Mouse (Mus musculus) frontal cortex, postnatal 14 days (tissue): ENCODE results near the gene Abhd16a.

Experiments used
- DNase-seq, 2 experiments: peaks; one replicate each; pipeline ENCODE4 v3.0.0; 2022; ENCODE audit warnings: low spot score in 2 of 2

Gene Abhd16a

DNA sequence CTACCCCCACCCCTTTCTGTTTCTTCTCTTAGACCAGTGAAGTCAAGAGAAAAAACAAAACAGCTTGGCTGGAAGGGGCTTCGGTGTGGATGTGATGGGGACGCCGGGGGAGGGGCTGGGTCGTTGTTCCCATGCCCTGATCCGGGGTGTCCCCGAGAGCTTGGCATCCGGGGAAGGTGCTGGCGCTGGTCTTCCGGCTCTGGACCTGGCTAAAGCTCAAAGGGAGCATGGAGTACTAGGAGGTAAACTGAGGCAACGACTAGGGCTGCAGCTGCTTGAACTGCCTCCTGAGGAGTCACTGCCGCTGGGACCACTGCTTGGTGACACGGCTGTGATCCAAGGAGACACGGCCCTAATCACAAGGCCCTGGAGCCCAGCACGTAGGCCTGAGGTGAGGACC, 29.0 kb upstream of the Abhd16a start:
- no peak for DNase-seq

DNA sequence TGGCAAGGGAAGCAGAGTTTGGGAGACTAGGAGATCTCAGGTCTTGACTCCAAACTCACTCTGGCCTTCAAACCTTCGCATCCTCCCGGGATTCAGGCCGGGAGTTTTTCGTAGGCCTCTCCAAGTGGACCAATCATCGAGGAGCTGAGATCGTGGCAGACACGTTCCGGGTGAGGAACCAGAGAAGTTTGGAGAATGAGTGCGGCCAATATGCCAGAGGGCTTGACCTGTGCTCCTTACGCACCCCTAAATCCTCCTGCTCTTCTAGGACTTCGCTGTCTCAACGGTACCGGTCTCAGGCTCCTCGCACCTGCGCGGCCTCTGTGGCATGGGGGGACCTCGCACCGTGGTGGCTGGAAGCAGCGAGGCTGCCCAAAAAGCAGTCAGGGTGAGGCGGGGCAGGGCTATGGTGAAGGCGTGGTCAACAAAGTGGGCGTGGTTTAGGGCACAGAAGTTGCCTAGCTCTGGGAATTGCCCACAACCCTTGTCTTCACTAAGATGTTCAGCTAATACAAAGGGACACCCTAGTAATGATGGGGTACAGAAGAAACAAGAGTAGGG, 28.2 kb upstream of the Abhd16a start:
- DNase-seq: no peak

DNA sequence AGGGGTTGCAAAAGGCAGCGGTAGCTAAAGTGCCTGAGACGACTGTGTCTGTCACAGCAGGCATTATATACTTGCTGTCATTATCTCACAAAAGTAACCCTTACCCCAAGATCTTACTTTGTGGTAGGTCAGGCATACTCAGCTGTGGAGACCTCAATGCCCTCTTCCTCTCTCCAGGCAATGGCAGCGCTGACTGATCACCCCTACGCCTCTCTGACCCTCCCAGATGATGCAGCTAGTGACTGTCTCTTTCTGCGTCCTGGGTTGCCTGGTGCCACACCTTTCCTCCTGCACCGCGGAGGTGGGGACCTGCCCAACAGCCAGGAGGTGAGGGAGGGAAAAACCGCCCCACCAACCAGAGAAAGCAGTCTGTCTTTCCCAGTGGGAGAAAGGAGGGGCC, 27.8 kb upstream of the Abhd16a start:
- no peak for DNase-seq

DNA sequence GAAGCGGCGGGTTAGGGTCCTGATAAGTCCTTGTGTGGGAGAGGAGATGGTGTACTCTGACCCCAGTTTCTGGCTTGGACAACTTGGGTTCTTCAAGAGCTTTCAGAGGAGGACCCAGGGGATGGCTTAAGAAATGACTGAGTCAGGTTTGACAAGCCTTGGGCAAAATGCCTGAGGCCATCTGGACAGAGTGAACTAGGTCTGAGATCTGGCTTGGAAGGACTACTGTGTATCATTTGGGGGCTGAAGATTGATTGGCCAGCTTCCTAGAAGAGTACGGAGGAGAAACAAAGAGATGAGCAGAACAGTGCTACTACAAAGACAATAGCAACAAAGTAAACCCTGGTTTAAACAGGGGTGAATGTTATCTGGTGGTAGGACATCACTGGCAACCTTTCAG, 25.6 kb upstream of the Abhd16a start:
- DNase-seq: no peak

DNA sequence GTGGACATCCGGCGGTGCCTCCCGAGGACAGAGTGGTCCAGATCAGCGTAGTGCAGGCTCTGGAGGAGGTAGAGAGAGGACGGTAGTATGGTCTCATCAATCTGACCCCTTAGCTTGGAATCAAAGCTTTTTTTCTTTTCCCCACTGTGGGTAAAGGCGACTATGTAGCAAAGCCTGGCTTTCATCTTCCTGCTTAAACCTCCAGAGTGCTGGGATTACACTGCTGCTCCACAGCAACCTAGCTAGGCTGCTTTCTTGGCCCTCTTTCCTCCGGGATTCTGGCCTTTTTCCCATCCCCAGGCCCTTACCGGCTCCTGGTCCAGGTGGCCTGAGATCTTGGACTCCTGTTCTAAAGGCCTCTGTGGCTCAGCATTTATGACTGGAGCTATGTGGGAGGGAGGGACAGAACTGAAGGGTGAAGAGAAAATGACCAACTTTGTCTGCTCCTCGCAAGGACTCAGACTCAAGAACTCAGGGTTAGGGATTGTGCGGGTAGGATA, 24.6 kb upstream of the Abhd16a start:
- DNase-seq: no peak

DNA sequence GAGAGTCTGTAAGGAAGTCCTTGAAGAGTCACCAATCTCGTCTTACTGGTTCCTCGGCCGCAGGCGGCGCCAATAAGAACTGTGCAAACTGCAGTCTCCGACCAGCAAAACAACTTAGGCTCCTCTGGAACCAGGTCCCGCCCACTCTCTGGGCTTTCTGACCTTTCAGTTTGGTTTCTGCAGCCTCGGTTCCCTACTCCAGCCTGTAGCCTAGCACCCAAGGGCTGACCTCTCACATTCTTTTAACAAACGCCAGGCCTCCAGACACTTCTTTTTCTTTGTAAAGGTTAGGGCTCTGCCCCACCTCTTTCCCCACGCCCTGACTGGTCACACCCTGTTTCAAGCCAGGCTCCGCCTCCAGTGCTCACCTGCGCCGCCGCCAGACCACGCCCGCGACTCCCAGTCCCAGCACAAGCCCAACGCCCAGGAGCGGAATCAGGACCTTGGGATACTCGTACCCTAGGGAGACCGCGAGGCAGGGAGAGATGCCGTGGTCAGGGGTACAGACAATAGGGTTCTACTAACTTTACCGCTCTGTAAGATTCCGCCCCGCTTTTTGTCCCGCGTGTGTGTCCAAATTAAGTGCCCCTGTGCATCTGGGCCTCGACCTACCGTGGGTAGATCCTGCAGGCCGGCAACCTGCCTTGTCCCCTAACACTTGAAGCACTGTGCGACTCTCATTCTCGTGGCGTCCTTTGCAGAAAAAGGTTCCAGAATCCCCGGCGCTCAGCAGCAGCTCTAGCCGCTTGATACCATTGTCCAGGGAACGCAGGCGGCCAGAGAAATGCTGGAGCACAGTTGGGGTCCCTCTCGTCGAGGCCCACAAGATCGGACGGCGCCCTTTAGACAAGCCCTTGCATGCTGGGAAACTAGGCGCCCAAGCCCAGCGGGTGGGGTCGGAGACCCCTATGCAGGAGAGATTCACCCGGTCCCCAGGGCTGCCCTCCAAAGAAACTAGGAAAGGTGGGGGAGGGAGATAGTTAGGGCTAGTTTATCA, 23.8 kb upstream of the Abhd16a start, which contains the start of gene Ly6g6c:
TSS of gene Ly6g6c (plus strand) at position 438 of the 997 bp plus-strand sequence.
- no peak for DNase-seq

DNA sequence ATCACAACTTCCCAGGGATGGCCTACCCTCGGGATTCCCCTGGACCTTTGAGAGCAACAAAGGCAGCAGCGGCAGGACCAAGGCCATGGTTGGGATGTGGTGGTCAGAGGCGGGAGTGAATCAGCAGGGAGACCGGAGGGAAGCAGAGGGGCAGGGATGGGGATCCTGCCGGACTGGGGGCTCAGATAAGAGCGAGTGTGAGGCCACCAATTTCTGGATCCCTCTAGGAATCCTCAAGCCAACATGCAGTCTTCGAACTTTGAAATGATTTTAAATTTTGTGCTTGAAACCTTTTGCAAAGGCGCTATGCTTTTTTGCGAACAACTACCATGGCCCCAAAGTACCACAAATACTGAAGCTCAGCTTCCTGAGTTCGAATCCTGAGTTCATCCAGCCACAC, 23.0 kb upstream of the Abhd16a start, which contains the start of gene Mpig6b:
TSS of gene Mpig6b (minus strand) at position 101 of the 400 bp plus-strand sequence.
- no peak for DNase-seq

DNA sequence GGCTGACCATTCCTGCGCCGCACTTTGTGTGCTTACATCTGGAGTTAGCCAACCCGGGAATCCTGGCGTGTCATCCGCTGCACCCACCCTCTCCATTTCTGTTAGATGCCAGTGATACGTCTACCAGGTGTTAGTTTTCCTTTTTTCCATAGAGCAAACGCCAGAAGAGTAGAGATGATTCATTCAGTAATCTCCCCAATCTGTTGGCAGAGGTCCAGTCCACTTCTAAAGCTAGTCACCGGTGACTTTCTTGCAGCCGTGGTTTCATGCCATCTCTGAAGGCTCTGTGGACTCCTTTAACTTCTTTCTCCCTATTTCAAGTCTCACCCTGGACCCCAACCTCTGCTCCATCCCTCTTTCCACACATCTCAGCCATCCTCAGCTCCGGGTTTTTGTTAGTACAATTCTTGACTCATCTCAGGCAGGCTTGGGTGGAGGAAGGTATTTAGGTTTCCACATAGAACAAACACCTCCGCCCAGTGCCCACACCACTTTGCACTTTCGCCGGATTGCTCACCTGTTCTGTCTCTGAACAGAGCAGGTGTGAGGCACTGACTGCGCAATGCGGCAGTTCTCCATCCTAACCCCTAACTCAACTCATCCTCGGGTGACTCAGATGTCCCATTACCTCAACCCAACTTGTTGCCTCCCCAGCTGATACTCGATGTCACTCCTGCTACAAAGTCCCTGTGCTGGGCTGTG, 20.7 kb upstream of the Abhd16a start:
- DNase-seq: no peak

DNA sequence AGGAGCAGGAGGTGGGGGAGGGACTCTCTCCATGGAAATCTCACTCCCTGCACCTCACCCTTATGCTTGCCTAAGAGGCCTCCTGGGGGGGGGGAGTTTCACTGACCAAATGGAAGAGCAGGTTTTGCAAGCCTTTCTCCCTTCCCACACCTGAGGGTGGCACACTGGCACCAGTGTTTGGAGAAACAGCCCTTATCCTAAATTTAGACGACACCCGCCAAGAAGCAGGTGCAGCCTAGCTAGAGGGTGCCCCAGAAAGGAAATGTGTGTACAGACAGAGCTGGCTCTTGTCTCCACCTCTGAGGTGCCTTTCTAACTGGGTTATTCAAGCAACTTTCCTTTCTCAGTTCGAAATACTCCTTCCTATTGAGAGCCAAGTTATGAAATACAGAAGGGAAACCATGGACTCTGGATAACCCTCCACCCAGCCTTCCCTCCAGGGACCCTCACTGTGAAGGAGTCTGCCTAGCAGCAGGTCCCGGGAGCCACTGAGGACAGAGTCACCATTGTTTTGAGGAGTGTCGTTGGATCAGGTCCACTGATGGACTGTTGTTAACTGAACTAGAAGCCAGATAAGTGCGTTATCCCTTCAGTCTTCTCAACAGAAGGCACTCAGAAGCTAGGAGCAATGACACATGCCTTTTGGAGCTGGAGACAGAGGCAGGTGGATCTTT, 18.4 kb upstream of the Abhd16a start:
- DNase-seq: no peak

DNA sequence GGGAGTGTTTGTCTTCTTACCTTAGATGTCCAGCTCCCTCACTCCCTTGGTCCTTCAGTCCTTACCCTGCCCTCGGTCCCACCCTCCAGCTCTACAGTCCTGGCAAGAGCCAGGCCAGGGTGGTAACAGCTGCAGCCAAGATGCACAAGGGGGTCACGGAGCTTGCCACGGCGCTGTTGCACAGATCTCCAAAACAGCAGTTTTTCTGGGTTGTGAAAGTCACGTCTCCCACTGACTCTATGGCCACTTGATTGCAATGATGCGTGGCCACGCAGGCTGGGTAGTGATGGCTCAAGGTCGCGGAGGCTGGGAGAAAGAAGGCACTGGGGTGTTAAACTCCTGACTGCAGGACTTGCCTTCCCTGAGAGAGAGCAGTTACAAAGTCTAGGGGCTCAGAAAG, 17.6 kb upstream of the Abhd16a start:
- DNase-seq: no peak

DNA sequence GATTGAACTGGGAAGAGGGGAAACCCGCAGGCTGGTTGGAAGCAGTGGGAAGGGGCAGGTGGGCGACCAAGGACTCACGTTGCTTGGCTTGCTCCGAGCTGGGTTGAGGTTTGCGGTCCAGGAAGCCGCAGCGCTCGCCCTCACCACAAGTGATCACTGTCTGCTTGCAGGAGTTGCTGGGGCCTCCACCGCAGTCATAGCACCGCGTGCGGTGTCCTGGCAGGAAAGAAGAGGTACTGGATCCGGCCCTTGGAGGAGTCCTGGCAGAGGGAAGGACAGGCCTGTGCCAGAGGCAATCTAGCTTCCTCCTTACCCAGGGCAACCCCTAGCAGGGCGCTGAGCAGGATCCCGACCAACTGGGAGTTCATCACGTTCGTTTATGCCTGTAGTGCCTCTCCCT, 15.0 kb upstream of the Abhd16a start:
- DNase-seq: no peak

DNA sequence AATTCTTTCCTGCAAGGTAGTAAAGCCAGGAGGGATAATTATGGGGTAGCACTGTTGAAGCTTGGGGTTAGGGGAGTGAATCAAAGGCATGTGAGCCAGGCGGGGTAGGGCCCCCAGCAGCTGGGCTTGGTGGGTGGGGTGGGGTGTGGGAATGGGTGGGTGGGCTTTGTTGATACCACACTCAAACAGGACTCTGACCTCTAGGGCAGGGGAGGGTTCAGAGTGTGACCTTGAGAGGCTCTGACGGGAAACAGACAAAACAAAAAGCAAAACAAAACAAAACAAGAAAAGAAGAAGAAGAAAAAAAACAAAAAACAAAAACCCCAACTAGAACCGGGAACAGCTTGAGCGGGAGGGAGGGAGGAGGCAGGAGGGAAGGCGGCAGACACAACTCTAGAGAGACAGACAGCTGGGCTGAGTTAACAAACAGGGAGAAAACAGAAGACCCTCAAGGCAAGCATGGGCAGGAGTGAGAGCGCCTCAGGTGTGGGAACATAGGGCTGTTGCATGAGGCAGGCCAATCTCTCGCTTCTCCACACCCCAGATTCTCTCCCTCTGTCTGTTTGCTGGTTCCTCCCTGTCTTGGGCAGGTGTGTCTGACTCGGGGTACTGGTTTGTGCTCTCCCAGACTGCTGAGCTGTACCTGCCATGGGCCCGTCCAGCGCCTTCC, 12.4 kb upstream of the Abhd16a start, which contains the start of gene Ly6g6e:
TSS of gene Ly6g6e (plus strand) at position 396 of the 670 bp plus-strand sequence.
- no peak for DNase-seq

DNA sequence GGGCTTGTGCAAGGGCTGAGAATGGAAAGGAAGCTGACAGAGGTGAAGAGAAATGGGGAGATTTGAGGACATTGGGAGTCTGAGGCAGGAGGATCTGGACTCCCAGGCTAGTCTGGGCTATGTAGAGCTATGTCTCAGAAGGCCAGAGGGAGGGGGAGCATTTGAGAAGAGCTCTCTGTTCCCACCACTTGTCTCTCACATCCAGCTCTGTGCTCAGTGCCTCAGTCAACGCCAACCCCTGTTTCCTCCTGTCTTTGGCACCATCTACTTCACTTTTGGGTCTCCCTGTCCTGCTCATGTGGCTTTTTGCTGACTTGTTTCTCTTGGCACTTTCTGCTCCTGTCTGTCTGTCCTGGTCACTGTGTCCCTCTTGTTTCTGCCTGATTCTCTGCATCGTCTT, 11.8 kb upstream of the Abhd16a start:
- no peak for DNase-seq

DNA sequence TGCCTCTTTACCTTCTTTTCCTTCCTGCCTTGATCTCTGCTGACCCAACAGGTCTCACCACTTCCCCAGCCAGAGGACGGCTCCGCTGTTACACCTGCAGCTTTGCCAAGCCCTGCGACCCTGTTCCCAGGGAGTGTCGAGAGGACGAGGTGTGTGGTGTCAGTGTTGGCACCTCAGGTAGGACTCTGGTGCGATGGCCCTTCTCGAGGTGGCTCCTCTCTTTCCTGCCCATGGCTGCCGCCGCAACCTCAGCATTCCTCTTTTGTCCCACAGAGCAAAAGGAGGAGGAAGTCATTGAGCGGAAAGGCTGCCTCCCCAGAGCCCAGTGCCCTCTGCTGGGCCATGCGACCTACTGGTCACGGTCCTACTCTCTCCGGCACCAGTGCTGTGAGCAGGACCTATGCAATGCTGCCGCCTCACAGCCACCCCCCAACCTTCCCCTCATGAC, 11.3 kb upstream of the Abhd16a start, which contains the start of gene Ly6g6d:
TSS of gene Ly6g6d (minus strand) at position 280 of the 448 bp plus-strand sequence.
- DNase-seq: no peak

DNA sequence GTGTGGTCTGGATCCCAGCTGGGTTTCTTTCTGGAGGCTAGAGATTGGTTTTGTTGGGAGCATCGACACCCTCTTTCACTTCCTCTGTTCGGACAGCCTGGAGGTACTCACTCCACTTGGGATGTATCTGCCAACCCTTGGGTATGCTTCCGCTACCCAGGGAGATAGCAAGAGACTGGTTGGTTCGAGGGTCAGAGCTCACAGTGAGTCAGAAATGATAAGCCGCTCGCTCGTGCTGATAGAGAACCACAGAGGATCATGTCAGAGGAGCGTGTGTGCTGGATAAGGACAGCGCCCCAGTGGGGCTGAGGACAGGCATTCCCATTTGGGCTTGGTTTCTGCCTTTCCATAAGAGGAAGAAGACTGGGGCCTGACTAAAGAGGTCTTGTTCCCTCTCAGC, 9.3 kb upstream of the Abhd16a start:
- no peak for DNase-seq

DNA sequence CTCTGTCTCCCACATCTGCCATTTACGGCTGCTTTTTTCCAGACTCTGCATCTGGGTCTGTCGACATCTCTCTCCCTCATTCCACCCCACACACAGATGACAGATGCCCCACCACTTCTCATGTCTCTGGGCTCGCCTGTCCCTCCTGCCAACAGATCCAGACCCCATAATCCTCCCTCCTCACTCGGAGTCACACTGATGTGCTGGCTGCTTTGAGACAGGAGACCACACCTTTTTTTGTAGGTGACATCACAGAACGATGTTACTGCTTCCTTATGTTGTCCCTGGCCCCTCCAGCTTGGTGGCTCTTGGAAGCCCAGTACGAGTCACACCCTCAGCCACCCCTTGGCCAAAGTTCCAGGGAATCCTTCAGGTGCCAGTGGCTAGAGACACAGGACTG, 8.8 kb upstream of the Abhd16a start:
- DNase-seq: no peak

DNA sequence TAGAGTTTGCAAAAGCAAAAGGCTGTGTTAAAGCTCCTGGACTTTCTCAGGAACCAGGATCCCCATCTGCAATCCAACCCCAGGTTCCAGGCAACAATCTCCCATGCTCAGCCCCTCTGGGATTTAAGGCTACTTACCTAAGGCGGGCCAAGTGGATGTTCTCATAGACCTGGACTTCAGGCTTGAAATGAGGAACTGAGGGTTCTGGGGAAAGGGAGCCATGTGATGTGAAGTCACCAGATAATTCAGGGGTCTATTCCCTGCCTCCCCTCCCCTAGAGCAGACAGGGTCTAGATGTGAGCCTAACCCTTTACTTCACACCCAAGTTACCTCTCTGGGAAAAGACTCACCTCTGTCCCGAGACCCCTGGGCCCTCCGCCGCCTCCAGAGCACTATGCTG, 8.4 kb upstream of the Abhd16a start:
- DNase-seq: no peak

DNA sequence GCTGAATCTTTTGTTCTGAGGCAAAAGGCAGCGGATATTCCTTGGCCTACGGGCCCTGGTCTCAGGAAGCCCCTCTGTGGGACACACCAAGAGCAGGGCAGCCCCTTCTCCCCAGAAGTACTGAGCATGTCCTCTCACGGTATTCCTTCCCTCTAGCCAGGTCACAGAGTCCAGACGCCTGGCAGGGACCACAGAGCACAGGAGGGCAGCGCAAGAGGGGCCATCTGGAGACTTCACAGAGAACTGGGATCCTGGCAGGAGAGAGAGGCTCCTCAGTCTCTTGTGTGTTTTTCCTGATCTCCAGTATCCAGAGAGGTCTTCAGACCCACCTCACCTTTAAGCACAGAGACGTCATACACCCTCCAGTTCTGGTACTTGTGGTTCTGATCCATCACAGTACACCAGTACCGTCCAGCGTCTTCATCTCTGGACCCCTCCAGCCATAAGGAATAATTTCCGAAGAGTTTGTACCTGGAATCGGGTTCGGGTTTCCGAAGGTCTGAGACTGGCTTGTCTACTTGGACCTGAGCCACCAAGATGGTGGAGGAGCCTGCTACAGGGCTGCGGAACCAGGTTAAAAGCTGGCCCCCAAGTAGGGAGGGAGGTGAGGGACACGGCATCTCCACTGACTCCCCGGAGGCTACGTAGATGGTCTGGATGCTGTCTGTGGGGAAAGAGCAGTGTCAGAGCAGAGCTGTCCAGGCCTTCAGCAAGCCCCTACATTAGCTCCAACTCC, 6.1 kb upstream of the Abhd16a start:
- no peak for DNase-seq

DNA sequence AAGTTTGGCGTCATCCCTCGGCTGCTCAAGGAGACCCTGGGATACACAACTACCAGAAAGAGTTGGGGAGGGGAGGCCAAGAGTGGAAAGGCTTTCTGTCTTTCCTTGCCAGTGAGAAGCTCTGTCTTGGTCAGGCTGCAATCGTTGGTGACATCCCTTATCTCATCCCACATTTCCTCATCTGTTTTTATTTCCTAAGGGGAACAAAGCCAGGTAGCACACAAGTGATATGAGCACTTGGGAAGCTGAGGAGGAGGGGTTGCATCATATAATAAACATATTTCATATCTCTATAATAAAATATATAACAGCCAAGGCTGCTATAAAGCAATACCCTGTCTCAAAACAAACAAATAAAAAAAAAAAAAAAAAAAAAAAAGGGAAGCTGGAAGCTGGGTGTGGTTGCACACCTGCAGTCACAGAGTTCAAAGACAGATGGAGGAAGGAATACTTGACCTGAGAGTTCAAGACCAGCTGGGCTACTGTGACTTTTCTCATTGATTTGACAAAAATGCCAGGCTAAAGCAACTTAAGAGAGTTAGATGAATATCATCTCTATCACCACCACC, 5.0 kb upstream of the Abhd16a start:
- no peak for DNase-seq
